Mouse (Mus musculus): ENCODE results near the gene Gm11758.
"Not testable (repeated sequence)": the region's sequence is repeated elsewhere in the genome, so short reads cannot be mapped to it uniquely, and the experiment has no call there.

The Gm11758 gene

DNA sequence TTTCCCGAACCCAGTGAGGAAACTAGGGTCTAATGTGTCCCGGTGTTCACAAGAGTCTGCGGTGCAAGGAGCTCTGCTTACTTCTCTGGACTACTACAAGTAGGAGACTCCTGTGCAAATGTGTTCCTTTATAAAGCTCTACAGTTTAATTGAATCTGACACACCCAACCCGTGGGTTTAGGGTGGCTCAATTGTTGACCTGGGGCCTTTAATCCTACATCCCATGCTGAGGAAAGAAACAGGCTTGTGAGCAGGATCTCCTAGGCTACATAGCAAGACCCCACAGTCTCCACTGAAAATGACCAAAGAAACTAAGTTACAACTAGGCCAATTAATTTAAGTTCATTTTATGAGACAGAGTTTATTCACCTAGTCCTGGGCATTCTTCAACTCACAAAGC is at the start of gene Gm11758:
Gene Gm11758, minus strand, starts transcription at position 101 of the 400 bp plus-strand sequence.
- DNase-seq = not testable (repeated sequence)

DNA sequence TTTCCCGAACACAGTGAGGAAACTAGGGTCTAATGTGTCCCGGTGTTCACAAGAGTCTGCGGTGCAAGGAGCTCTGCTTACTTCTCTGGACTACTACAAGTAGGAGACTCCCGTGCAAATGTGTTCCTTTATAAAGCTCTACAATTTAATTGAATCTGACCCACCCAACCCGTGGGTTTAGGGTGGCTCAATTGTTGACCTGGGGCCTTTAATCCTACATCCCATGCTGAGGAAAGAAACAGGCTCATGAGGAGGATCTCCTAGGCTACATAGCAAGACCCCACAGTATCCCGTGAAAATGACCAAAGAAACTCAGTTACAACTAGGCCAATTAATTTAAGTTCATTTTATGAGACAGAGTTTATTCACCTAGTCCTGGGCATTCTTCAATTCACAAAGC is 44.6 kb upstream of the Gm11758 start, which contains the start of gene Gm11756:
Gene Gm11756, minus strand, starts transcription at position 101 of the 400 bp plus-strand sequence.
- DNase-seq = not testable (repeated sequence)

DNA sequence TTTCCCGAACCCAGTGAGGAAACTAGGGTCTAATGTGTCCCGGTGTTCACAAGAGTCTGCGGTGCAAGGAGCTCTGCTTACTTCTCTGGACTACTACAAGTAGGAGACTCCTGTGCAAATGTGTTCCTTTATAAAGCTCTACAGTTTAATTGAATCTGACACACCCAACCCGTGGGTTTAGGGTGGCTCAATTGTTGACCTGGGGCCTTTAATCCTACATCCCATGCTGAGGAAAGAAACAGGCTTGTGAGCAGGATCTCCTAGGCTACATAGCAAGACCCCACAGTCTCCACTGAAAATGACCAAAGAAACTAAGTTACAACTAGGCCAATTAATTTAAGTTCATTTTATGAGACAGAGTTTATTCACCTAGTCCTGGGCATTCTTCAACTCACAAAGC is 29.8 kb upstream of the Gm11758 start, which contains the start of gene Gm13871:
Gene Gm13871, minus strand, starts transcription at position 101 of the 400 bp plus-strand sequence.
- DNase-seq = not testable (repeated sequence)

DNA sequence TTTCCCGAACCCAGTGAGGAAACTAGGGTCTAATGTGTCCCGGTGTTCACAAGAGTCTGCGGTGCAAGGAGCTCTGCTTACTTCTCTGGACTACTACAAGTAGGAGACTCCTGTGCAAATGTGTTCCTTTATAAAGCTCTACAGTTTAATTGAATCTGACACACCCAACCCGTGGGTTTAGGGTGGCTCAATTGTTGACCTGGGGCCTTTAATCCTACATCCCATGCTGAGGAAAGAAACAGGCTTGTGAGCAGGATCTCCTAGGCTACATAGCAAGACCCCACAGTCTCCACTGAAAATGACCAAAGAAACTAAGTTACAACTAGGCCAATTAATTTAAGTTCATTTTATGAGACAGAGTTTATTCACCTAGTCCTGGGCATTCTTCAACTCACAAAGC is 14.9 kb upstream of the Gm11758 start, which contains the start of gene Gm11757:
Gene Gm11757, minus strand, starts transcription at position 101 of the 400 bp plus-strand sequence.
- not testable (repeated sequence) for DNase-seq

DNA sequence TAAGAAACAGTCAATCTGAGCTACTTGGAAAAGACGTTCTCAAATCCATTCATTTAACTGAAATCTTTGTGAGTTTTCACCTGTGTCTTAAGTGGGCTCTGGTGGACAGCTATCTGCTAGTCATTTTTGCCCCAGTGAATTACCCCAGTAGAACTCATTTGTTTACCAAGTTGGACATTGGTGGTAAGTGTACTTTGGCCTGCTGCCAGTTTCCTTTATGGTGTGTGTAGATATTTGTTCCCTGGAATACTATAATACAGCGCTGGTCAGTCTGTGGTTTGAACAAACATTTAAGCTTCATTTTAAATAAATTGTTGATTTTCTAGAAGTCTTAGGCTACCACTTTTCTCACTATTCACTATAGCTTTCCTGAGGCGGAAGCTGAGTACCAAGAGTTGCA is 49.5 kb downstream of the Gm11758 start:
- DNase-seq = no peak
